Mouse (Mus musculus): ENCODE data around the gene Gab2. TPM values are rescaled to one million over a fixed set of nuclear protein-coding genes. Genes with fewer than 3 reads are reported as not detected.

Gab2 gene
- total RNA-seq, 2 experiments from 2014 or later = 23.9 to 27.8 TPM

GRCm38 (mm10) chr7:97094241-97094640, 12.9 kb downstream of the Gab2 start:
- intact Hi-C loops (cut with DNase I) = no loop called here
- DNase-seq = no peak

- no peak for DNase-seq
- intact Hi-C loops (cut with DNase I) = no loop called here
These were observed 26.7 kb downstream of the Gab2 start for GRCm38 (mm10) chr7:97108119-97108518.

GRCm38 (mm10) chr7:97128949-97129348, 47.6 kb downstream of the Gab2 start:
- intact Hi-C loops (cut with DNase I) = no loop called here
- peak; percentile 17 to 26 for DNase-seq

GRCm38 (mm10) chr7:97136453-97136852, 55.1 kb downstream of the Gab2 start:
- no peak for DNase-seq
- intact Hi-C loops (cut with DNase I) = no loop called here

GRCm38 (mm10) chr7:97151082-97151813, 69.9 kb downstream of the Gab2 start:
- intact Hi-C loops (cut with DNase I) = no loop called here
- DNase-seq = no peak

GRCm38 (mm10) chr7:97154756-97155487, 73.5 kb downstream of the Gab2 start:
- DNase-seq = peak; percentile 41 to 45
- intact Hi-C loops (cut with DNase I) = no loop called here

- intact Hi-C loops (cut with DNase I) = no loop called here
- no peak for DNase-seq
These were observed 82.9 kb downstream of the Gab2 start for GRCm38 (mm10) chr7:97164261-97164660.

GRCm38 (mm10) chr7:97171089-97171488, 89.7 kb downstream of the Gab2 start:
- no peak for DNase-seq
- intact Hi-C loops (cut with DNase I) = loop anchor here (10.0 kb wide), 1 partner anchor 86 kb away; the partner anchor contains the start of gene Gab2

GRCm38 (mm10) chr7:97171719-97172118, 90.3 kb downstream of the Gab2 start:
- DNase-seq = no peak
- intact Hi-C loops (cut with DNase I) = loop anchor here (10.0 kb wide), 1 partner anchor 87 kb away; the partner anchor contains the start of gene Gab2

- DNase-seq = peak; percentile 62 to 69
- intact Hi-C loops (cut with DNase I) = loop anchor here (10.0 kb wide), 1 partner anchor 87 kb away; the partner anchor contains the start of gene Gab2
These were observed 90.7 kb downstream of the Gab2 start for GRCm38 (mm10) chr7:97172126-97172525.

- intact Hi-C loops (cut with DNase I) = no loop called here
- DNase-seq = no peak
These were observed 100.5 kb downstream of the Gab2 start for GRCm38 (mm10) chr7:97181931-97182330.

GRCm38 (mm10) chr7:97183426-97183825, 102.0 kb downstream of the Gab2 start:
- DNase-seq = no peak
- intact Hi-C loops (cut with DNase I) = no loop called here

- intact Hi-C loops (cut with DNase I) = no loop called here
- no peak for DNase-seq
These were observed 102.6 kb downstream of the Gab2 start for GRCm38 (mm10) chr7:97184005-97184404.

GRCm38 (mm10) chr7:97187387-97188081, 106.1 kb downstream of the Gab2 start:
- intact Hi-C loops (cut with DNase I) = no loop called here
- no peak for DNase-seq

- intact Hi-C loops (cut with DNase I) = no loop called here
These were observed 107.7 kb downstream of the Gab2 start for GRCm38 (mm10) chr7:97189116-97189515.

GRCm38 (mm10) chr7:97203907-97204306, 122.5 kb downstream of the Gab2 start:
- no peak for DNase-seq
- intact Hi-C loops (cut with DNase I) = no loop called here

More at GRCm38 (mm10) chr7:97189116-97189515, 107.7 kb downstream of the Gab2 start:
- peak; percentile 36 to 39 for DNase-seq

GRCm38 (mm10) chr7:97208811-97209549, 127.6 kb downstream of the Gab2 start:
- intact Hi-C loops (cut with DNase I) = loop anchor here (5.0 kb wide), 1 partner anchor 38 kb away; no protein-coding TSS in a partner anchor
- peak in 1 of 2 experiments; percentile 34 for DNase-seq

GRCm38 (mm10) chr7:97210064-97210685, 128.8 kb downstream of the Gab2 start:
- DNase-seq = no peak
- intact Hi-C loops (cut with DNase I) = no loop called here

- intact Hi-C loops (cut with DNase I) = no loop called here
- DNase-seq = peak in 1 of 2 experiments; percentile 35
These were observed 129.7 kb downstream of the Gab2 start for GRCm38 (mm10) chr7:97211117-97211516.

GRCm38 (mm10) chr7:97223836-97224235, 142.4 kb downstream of the Gab2 start:
- intact Hi-C loops (cut with DNase I) = no loop called here
- no peak for DNase-seq
